Mouse (Mus musculus) embryonic facial prominence, embryonic 13.5 days (tissue): ENCODE results near the gene Gse1. TPM values are rescaled to one million over a fixed set of nuclear protein-coding genes. Genes with fewer than 3 reads are reported as not detected.

ENCODE experiments used
- ATAC-seq: fragments of 200-750 bp; cut with Nextera tagmentation; 2 replicates; pipeline ENCODE4 v1.8.0; 2017; ENCODE audit warnings: low read depth; ENCODE audit not compliant: insufficient number of reproducible peaks, insufficient read depth, low FRiP score, low TSS enrichment
- H3K27ac ChIP-seq: fragments of 300-500 bp; sonication (generic); 2 replicates; pipeline ENCODE4 v1.5.1; 2015; ENCODE audit warnings: moderate library complexity, mild to moderate bottlenecking, inconsistent platforms
- H3K27me3 ChIP-seq: fragments of 300-500 bp; sonication (generic); 2 replicates; pipeline ENCODE4 v1.6.1; 2015; ENCODE audit warnings: mild to moderate bottlenecking, inconsistent platforms
- H3K36me3 ChIP-seq: fragments of 300-500 bp; sonication (generic); 2 replicates; pipeline ENCODE4 v1.6.1; 2015; ENCODE audit warnings: mild to moderate bottlenecking, inconsistent platforms
- H3K4me1 ChIP-seq: fragments of 300-500 bp; sonication (generic); 2 replicates; pipeline ENCODE4 v1.6.1; 2015; ENCODE audit warnings: inconsistent platforms
- H3K4me2 ChIP-seq: fragments of 300-500 bp; sonication (generic); 2 replicates; pipeline ENCODE4 v1.6.1; 2015; ENCODE audit warnings: moderate library complexity, mild to moderate bottlenecking, inconsistent platforms
- H3K4me3 ChIP-seq: fragments of 300-500 bp; sonication (generic); 2 replicates; pipeline ENCODE4 v1.5.1; 2015; ENCODE audit warnings: mild to moderate bottlenecking, inconsistent platforms
- H3K9ac ChIP-seq: fragments of 300-500 bp; sonication (generic); 2 replicates; pipeline ENCODE4 v1.6.1; 2015; ENCODE audit warnings: mild to moderate bottlenecking, inconsistent platforms
- H3K9me3 ChIP-seq: fragments of 300-500 bp; sonication (generic); 2 replicates; pipeline ENCODE4 v1.6.1; 2016; ENCODE audit warnings: inconsistent platforms
- WGBS: fragments of 180-500 bp; shearing (Covaris S2); methylation state at CpG from one replicate; pipeline ENCODE4 v1.1.7; 2015; ENCODE audit warnings: mixed read lengths; 5-methylcytosine and 5-hydroxymethylcytosine counted together
- polyA plus RNA-seq: library from polyadenylated mRNA; unstranded; fragments of >200 nt; fragmentation: Nextera tagmentation; extraction: Ambion mirVana; gene quantifications from 2 replicates; pipeline ENCODE4 v1.2.1, GENCODE M21; 2015

Gse1 gene
- polyA plus RNA-seq, 1 experiment from 2014 or later = 8.6 TPM

GRCm38 (mm10) chr8:120571561-120571960, 343.3 kb downstream of the Gse1 start:
- WGBS = 81% methylated on average over 8 of the region's 8 CpGs
- Histone ChIP-seq H3K27ac (no peak overlapping the region), H3K36me3 (peaks cover 96% of the 10 kb centered on the region), H3K4me3 (no peak overlapping the region), H3K4me2 (no peak overlapping the region), H3K9ac (no peak overlapping the region), H3K4me1 (peaks cover 29% of the 10 kb centered on the region), H3K9me3 (no peaks in the 10 kb centered on the region), H3K27me3 (no peaks in the 10 kb centered on the region)
- no peak for ATAC-seq

- no peak for ATAC-seq
- H3K27ac ChIP-seq = no peak overlapping the region
- peaks cover 25% of the 10 kb centered on the region for H3K4me1 ChIP-seq
- no peak overlapping the region for H3K9ac ChIP-seq
- H3K4me3 ChIP-seq = no peak overlapping the region
- no peak overlapping the region for H3K4me2 ChIP-seq
- H3K36me3 ChIP-seq = peaks cover 96% of the 10 kb centered on the region
- H3K27me3 ChIP-seq = no peaks in the 10 kb centered on the region
- H3K9me3 ChIP-seq = no peaks in the 10 kb centered on the region
- WGBS = 84% methylated on average over 21 of the region's 21 CpGs
Measured at GRCm38 (mm10) chr8:120572534-120572933, 344.3 kb downstream of the Gse1 start.

DNA sequence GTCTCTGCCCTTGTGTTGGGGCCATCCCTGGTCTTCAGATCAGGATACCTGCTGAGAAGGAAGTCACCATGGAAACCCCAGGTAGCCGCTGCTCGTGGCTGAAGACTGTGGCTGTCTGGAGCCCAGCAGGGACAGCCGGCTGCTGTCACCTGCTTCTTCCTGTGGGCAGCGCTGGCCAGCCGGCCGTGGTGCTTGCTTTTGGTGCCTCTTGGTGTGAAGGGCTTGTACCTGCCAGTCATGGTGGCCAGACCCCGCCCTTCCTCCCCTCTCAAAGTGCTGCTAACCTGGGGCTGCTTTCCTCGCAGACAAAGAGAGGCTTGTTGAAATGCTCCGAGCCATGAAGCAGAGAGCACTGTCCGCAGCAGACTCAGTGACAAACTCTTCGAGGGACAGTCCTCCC, 345.6 kb downstream of the Gse1 start:
- H3K4me2 ChIP-seq = no peak overlapping the region
- H3K27ac ChIP-seq = no peak overlapping the region
- no peaks in the 10 kb centered on the region for H3K9me3 ChIP-seq
- no peak overlapping the region for H3K4me3 ChIP-seq
- no peaks in the 10 kb centered on the region for H3K27me3 ChIP-seq
- 60% methylated on average over 11 of the region's 11 CpGs for WGBS
- H3K4me1 ChIP-seq = peaks cover 25% of the 10 kb centered on the region
- no peak for ATAC-seq
- 0 out of 2 replicates have a peak overlapping the region, but pooled peaks have one; percentile 6 for H3K9ac ChIP-seq
- peaks cover 96% of the 10 kb centered on the region for H3K36me3 ChIP-seq

DNA sequence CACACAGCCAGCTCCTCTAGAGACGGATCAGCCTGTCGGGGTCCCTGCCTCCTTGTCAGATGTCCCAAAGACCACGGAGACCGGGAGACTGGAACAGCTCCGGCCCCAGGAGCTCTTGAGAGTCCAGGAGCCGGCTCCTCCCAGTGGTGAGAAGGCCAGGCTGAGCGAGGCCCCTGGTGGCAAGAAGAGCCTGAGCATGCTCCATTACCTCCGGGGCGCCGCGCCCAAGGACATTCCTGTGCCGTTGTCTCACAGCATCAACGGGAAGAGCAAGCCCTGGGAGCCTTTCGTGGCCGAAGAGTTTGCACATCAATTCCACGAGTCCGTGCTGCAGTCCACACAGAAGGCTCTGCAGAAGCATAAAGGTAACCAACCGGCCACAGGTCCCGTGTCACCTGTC, 346.7 kb downstream of the Gse1 start:
- no peak overlapping the region for H3K9ac ChIP-seq
- H3K4me1 ChIP-seq = peaks cover 25% of the 10 kb centered on the region
- H3K4me2 ChIP-seq = no peak overlapping the region
- H3K36me3 ChIP-seq = peaks cover 94% of the 10 kb centered on the region
- no peak overlapping the region for H3K27ac ChIP-seq
- H3K9me3 ChIP-seq = no peaks in the 10 kb centered on the region
- no peak for ATAC-seq
- H3K4me3 ChIP-seq = no peak overlapping the region
- no peaks in the 10 kb centered on the region for H3K27me3 ChIP-seq
- WGBS = 72% methylated on average over 19 of the region's 19 CpGs

DNA sequence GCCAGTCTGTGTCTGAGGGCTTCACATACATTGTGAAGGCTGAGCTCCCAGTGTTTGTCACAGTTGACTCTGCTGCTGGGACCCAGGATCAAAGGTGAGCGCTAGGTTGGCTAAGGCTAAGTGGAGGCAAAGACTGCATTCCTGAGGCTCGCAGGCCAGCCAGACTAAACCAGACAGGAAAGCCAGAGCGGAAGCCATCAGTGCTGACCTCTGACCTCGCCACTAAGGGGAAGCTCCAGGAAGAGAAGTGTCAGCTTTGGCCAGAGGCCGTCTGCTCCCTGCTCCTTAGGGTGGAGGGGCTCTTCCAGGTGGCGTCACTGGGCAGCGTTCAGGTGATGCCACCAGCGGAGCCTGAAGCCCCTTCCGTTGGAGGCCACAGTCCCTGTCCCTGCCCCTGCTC, 347.5 kb downstream of the Gse1 start:
- Histone ChIP-seq H3K27ac (no peak overlapping the region), H3K4me2 (no peak overlapping the region), H3K4me1 (peaks cover 25% of the 10 kb centered on the region), H3K27me3 (no peaks in the 10 kb centered on the region), H3K9me3 (no peaks in the 10 kb centered on the region), H3K9ac (peak overlapping the region; percentile 32; the same call in 1 of the 2 replicates), H3K4me3 (no peak overlapping the region), H3K36me3 (peaks cover 98% of the 10 kb centered on the region)
- ATAC-seq = no peak
- WGBS = 46% methylated on average over 9 of the region's 9 CpGs

- Histone ChIP-seq H3K9me3 (no peaks in the 10 kb centered on the region), H3K9ac (no peak overlapping the region), H3K27me3 (no peaks in the 10 kb centered on the region), H3K36me3 (peaks cover 97% of the 10 kb centered on the region), H3K27ac (no peak overlapping the region), H3K4me1 (peaks cover 25% of the 10 kb centered on the region), H3K4me3 (no peak overlapping the region), H3K4me2 (no peak overlapping the region)
- WGBS = 84% methylated on average over 17 of the region's 17 CpGs
- no peak for ATAC-seq
Measured at GRCm38 (mm10) chr8:120577821-120578220, 349.6 kb downstream of the Gse1 start.

GRCm38 (mm10) chr8:120580336-120581000, 352.2 kb downstream of the Gse1 start:
- no peak overlapping the region for H3K9ac ChIP-seq
- H3K27me3 ChIP-seq = no peaks in the 10 kb centered on the region
- 72% methylated on average over 8 of the region's 8 CpGs for WGBS
- H3K27ac ChIP-seq = no peak overlapping the region
- no peak overlapping the region for H3K4me2 ChIP-seq
- H3K4me1 ChIP-seq = peaks cover 11% of the 10 kb centered on the region
- H3K9me3 ChIP-seq = no peaks in the 10 kb centered on the region
- H3K36me3 ChIP-seq = peaks cover 91% of the 10 kb centered on the region
- no peak for ATAC-seq
- no peak overlapping the region for H3K4me3 ChIP-seq

DNA sequence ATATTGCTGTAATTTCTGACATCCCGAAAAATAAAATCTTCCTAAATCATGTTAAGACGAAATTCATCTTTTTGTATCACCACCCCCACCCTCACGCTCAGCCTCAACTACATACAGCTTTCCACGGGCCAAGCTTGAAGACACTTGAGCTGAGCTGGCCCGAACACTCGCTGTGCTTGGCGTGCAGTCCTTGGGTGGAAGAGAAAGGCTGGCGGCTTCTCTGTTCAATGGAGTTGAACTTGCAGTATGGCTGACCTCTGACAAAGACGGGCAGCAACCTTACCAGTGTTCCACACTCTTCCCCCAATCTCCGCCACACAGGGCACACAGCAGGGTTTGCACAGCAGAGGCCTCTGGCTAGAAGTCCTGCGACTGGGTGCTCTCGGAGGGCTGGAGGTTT, 353.1 kb downstream of the Gse1 start:
- peaks cover 2% of the 10 kb centered on the region; the same call in 1 of the 2 replicates for H3K4me1 ChIP-seq
- no peak overlapping the region for H3K9ac ChIP-seq
- H3K36me3 ChIP-seq = peaks cover 88% of the 10 kb centered on the region
- no peak overlapping the region for H3K4me2 ChIP-seq
- no peaks in the 10 kb centered on the region for H3K27me3 ChIP-seq
- H3K4me3 ChIP-seq = no peak overlapping the region
- no peaks in the 10 kb centered on the region for H3K9me3 ChIP-seq
- no peak for ATAC-seq
- no peak overlapping the region for H3K27ac ChIP-seq
- WGBS = 91% methylated on average over 12 of the region's 12 CpGs

GRCm38 (mm10) chr8:120581811-120582210, 353.6 kb downstream of the Gse1 start:
- Histone ChIP-seq H3K4me3 (no peak overlapping the region), H3K27me3 (no peaks in the 10 kb centered on the region), H3K27ac (no peak overlapping the region), H3K4me2 (no peak overlapping the region), H3K9me3 (no peaks in the 10 kb centered on the region), H3K36me3 (peaks cover 83% of the 10 kb centered on the region), H3K4me1 (no peaks in the 10 kb centered on the region), H3K9ac (no peak overlapping the region)
- WGBS = 88% methylated on average over 8 of the region's 8 CpGs
- ATAC-seq = no peak

DNA sequence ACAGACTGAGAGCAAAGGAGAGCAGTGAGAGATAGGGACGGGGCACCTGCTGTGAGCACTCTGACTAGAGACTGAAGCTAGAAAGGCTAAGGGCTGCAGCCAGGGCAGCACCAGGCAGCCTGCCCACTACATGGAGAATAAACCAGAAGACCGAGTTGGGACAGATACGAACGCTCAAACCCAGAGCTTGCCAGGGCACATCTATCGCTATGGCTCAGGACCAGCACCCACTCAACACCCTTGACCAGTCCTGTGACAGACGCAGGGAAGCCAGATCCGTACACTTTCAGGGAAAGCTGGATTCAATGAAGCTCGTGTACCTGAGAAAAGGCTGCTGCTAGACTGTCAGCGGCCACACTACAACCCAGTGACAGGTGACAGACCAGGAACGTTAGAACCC, 357.3 kb downstream of the Gse1 start:
- no peak overlapping the region for H3K4me3 ChIP-seq
- ATAC-seq = no peak
- H3K9me3 ChIP-seq = no peaks in the 10 kb centered on the region
- no peak overlapping the region for H3K4me2 ChIP-seq
- no peak overlapping the region for H3K27ac ChIP-seq
- no peak overlapping the region for H3K9ac ChIP-seq
- H3K27me3 ChIP-seq = no peaks in the 10 kb centered on the region
- peaks cover 54% of the 10 kb centered on the region for H3K36me3 ChIP-seq
- peaks cover 16% of the 10 kb centered on the region for H3K4me1 ChIP-seq
- 90% methylated on average over 10 of the region's 10 CpGs for WGBS

DNA sequence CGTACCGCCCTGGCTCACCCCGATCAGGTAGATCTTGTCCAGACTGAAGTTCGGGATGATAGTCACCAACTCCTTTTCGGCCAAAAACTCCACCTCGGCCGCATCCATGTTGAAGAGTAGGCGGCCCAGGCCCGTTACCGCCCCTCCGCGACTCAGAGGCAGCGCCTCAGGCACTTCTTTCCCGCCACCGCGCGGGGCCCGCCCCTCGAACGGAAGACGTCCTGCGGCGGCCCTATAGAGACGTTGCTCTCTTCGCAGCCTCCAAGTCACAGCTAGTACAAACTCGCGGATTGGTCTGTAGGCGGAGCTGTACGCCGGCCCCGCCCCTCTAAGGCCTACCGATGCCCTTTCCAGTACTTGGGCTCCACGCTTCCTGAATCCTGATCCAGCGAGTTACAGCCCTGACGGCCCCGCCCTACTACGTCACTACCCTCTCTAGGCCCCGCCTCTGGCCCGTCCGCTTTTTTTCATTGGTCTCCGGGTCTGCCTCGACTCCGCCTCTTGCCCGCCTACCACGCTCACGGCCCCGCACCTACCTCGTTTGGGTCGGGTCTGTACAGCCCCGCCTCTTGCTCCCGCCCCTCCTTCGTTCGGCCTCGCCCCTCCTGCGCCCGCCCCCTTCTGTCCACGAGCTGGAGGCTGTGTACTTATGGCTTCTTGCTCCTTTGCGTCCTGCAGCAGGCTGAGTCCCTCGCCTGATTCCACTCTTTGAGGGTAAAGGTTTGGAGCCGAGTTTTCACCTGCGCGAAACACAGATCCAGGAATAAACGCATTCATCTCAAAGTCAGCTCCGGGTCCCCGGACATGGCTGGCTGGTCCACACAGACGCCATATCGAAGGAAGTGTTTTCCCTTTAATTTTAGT, 360.9 kb downstream of the Gse1 start, which contains the start of gene Gins2:
Gins2 (minus strand) TSS at position 397 of the 864 bp plus-strand sequence.
- H3K4me1 ChIP-seq = peaks cover 16% of the 10 kb centered on the region
- H3K36me3 ChIP-seq = peaks cover 25% of the 10 kb centered on the region
- H3K9me3 ChIP-seq = no peaks in the 10 kb centered on the region
- H3K27ac ChIP-seq = peak within 1 kb of the TSS; percentile 61
- peak within 1 kb of the TSS; percentile 78 for H3K4me3 ChIP-seq
- WGBS = under 1% methylated on average over 67 of the region's 67 CpGs
- peak within 1 kb of the TSS; percentile 79 for H3K4me2 ChIP-seq
- peak; percentile 98 for ATAC-seq
- no peaks in the 10 kb centered on the region for H3K27me3 ChIP-seq
- peak within 1 kb of the TSS; percentile 84 for H3K9ac ChIP-seq

- Histone ChIP-seq H3K36me3 (peaks cover 17% of the 10 kb centered on the region), H3K4me2 (peak overlapping the region; percentile 66), H3K4me1 (peaks cover 16% of the 10 kb centered on the region), H3K9me3 (no peaks in the 10 kb centered on the region), H3K4me3 (peak overlapping the region; percentile 78), H3K27ac (peak overlapping the region; percentile 48; the same call in 1 of the 2 replicates), H3K9ac (peak overlapping the region; percentile 65), H3K27me3 (no peaks in the 10 kb centered on the region)
- WGBS = 58% methylated on average over 2 of the region's 2 CpGs
- ATAC-seq = no peak
Measured at GRCm38 (mm10) chr8:120589921-120590320, 361.7 kb downstream of the Gse1 start.
